Mouse (Mus musculus): ENCODE data around the gene Pdk2. TPM values are rescaled to one million over a fixed set of nuclear protein-coding genes. Genes with fewer than 3 reads are reported as not detected.

Gene Pdk2
- total RNA-seq, 2 experiments from 2014 or later = 116 to 128 TPM

DNA sequence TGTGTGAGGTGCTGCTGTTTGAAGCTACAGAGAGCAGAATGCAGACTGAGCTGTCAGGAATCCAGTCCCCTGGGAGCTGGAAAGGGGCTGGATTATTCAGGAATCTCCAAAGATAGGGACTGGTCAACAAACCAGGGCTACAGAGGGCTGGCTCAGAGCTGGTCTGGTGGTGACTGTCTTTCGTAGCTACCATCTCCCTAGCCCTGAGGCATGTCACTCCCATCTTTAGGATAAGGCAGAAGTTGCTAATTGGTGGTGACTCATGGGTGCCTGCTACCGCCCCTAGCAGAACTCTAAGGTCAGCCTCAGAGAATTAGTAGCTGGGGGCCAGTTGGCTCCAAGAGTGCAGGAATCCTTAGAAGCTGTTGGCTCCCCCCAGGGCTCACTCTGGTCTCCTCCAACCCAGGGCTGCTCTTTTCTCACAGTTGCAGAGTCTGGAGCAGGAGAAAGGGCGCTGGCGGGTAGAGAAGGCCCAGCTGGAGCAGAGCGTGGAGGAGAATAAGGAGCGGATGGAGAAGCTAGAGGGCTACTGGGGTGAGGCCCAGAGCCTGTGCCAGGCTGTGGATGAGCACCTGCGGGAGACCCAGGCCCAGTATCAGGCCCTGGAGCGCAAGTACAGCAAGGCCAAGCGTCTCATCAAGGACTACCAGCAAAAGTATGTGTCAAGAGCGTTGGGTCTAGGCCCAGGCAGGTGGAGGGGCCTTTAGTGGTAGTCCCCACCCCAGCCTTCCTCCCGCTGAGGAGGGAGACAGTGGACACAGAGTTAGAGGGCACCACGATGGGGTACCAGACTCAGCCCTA, 36.8 kb downstream of the Pdk2 start:
- no peak for DNase-seq (ENCODE audit: low spot score in 2 of 2)

DNA sequence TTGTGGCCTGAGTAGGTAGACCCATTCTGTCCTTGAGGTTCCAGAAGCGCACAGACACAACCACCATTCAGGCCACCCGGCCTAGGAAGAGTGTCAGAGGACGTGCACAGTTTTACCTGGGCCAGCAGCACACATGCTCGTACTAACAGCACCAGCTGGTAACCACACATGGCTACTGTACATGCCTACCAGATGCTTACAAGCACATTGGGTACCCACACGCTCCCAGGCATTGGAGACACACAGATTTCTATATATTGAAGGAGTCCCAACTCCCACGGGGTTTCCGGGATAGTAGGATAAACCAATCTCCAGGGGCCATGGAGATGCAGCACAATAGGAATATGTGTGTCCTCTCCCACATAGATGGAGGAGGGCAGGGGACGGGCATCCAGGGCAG, 38.4 kb downstream of the Pdk2 start:
- peak in 1 of 2 experiments; percentile 43 for DNase-seq (ENCODE audit: low spot score in 2 of 2)

DNA sequence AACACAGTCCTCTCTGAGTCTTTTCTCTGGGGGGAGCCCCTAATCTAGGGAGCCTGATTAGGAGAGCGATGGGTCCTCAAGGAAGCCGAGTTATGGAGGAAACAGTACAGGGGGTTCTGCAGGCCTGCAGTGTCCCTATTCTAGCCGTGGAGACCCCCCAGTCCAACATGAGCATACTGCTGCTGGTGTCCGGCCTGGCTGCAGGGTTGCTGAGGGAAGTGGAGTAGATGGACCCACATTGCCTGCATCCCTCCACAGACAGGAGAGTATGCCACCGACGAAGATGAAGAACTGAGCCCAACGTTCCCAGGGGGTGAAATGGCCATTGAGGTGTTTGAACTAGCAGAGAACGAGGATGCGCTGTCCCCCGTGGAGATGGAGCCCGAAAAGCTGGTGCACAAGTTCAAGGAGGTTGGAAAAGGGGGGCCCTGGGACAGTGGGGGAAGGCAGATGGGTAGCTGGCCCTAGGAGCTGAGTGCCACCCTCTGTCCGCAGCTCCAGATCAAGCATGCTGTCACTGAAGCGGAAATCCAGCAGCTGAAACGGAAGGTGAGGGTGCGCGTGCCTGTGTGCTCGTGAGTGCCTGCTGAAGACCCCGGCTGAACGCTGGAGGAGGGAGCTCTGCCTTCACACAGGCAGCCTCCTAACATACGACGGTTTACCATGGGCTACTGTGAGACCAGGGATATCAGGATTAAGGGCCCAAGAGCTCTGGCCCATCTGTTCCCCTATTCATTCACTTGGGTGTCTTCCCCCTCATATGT, 39.4 kb downstream of the Pdk2 start:
- DNase-seq (ENCODE audit: low spot score in 2 of 2) = no peak

DNA sequence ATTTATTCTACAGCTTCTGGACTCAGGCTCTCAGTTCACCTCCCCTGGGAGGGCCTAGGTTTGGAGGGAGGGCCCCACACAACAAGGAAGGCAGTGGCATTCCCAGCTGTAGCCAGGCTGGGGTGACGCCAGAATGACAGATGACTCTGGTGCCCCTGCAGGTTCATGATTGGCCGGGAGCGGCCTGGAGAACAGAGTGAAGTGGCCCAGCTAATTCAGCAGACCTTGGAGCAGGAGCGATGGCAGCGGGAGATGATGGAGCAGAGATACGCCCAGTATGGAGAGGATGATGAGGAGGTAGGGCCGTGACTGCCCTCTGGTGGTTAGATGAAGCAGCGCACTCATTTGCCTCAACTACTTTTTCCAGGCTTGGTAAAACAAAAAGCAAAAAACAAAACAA, 40.1 kb downstream of the Pdk2 start:
- DNase-seq (ENCODE audit: low spot score in 2 of 2) = peak in 1 of 2 experiments; percentile 64

DNA sequence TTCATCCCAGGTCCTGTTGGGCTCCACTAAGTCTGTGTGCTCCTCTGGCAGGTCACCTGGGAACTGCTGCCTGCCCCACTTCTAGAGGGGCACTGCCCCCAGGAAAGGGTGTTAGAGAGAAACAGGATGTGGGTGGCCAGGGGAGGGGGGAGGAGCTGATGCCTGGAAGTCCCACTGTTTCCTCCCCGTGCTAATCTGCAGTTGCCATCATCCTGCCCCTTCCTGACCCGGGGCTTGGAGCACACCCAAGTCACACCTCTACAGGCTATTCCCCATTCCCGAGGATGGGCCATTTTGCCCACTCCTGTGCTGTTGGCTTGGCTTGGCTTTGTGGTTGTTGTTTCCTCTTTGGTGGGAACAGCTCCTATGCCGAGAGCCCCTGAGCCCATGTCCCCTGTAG, 40.6 kb downstream of the Pdk2 start:
- no peak for DNase-seq (ENCODE audit: low spot score in 2 of 2)

DNA sequence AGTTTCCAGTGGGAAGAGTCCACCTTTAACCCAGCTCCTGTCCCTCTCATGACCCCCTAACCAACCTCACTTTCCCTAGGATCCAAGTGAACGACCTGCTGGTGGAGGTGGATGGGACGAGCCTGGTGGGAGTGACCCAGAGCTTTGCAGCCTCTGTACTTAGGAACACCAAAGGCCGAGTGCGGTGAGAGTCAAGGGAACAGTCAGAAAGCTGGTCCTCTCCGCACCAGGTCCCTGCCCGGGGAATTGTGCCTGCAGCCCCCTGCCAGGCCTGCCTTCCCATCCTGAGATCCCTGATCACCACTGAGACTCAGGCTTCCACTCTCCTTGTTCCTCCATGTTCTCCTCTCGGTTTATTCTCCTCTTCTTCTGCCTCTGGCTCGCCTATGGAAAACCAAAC, 41.0 kb downstream of the Pdk2 start:
- no peak for DNase-seq (ENCODE audit: low spot score in 2 of 2)

DNA sequence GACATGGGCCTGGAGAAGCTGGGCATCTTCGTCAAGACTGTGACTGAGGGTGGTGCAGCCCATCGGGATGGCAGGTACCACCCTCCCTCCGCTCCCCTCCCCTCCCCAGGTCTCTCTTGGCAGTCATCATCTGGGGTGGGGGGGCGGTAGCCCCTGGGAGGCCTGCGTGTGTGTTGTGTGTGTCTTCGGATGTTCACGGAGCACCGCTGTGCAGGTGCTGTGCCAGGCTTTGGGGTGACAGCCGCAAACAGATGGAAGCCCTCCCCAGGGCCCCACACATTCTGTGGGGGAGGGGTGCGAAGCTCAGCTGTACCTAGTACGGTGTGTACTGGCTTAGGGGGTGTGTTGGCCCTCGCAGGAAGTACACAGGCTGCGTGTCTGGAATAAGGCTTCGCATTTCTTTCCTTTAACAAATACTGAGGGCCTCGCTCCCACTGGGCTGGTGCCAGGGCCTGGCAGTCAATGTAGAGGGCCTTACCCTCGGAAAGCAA, 43.1 kb downstream of the Pdk2 start:
- DNase-seq (ENCODE audit: low spot score in 2 of 2) = peak; percentile 53 to 64

DNA sequence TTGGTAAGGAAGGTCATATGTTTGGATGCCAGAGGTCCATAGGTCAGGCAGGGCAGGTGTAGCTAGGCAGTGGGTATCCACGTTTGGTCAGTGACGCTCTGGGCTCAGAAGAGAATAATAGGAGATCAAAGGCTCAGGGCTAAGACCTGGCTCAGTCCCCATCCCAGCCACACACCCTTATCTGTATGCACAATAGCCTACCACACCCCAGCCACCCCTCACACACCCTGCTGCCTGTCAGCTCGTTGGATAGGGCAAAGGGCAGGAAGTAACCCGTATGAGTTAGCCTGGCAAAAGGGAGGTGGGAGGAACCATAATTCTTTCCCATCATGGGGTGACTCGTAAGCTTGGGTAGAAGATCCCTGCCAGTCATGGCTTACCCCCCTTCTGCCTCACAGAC, 43.6 kb downstream of the Pdk2 start:
- no peak for DNase-seq (ENCODE audit: low spot score in 2 of 2)

DNA sequence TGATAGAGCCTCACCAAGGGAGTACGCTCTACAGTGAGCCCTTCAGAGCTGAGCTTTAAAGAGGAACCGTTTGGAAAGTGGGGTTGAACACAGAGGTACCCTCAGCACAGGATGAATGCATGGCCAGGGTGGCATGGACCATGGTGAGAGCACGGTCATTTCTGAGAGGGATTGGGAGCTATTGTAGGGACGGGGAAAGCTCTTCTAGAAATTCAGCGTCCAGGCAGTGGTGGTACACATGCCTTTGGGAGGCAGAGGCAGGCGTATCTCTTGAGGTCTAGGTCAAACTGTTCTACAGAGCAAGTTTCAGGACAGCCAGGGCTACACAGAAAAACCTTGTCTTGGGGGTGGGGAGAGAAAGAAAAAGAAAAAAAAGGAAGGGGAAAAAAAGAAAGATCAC, 44.2 kb downstream of the Pdk2 start:
- DNase-seq (ENCODE audit: low spot score in 2 of 2) = no peak

DNA sequence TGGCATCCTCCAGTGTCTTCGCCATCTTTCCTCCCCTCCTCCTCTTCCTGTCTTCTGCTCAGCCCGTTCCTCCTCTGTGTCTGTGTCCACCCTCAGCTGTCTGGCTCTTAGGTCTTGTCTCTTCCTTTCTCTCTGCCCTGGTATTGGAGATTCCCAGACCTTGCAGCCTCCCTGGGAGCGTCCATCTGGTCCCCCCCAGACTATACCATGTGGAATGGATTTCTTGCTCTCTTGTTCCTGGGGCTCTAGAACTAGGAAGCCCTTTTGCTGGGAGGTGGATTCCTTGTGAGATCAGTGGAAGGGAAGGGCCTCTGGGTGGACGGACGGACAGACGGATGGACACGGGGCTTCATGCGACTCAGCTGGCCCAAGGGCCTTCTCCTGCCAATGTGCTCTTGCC, 45.1 kb downstream of the Pdk2 start:
- no peak for DNase-seq (ENCODE audit: low spot score in 2 of 2)

DNA sequence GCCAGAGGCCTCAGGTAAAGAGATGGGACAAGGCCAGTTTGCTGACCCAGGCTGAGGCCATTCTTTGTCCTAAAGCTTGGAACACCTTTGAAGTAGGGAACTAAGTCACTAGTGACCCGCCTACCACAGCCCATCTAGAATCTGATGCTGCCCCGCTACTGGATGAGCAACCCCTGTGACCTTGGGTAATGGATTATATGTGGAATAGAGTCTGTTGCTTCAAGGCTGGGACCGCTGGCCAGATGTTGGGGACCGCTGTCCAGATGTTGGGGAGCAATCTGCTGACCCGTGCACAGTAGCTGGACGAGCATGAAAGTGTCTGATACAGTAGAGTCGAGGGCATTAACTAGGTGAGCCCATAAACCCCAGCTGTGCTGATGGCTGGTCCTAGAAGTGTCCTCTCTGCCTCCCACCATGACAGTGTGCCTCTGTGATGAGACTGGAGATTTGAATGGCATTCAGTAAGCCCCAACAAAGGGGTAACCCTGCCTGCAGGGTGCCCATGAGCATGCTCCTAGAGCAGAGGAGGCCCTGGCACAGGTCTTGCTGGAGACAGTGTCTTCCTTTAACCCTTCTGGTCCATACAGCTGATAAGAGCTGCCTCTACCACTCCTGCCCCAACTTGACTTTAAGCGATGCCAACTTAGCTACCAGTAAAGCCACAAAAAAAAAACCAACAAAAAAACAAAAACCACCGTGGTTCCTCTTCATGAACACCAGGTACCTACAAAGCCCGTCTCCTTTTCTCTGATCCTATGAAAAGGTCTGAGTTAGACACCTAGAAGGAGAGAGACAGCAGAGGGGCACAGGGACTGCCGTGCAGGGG, 46.0 kb downstream of the Pdk2 start:
- no peak for DNase-seq (ENCODE audit: low spot score in 2 of 2)

DNA sequence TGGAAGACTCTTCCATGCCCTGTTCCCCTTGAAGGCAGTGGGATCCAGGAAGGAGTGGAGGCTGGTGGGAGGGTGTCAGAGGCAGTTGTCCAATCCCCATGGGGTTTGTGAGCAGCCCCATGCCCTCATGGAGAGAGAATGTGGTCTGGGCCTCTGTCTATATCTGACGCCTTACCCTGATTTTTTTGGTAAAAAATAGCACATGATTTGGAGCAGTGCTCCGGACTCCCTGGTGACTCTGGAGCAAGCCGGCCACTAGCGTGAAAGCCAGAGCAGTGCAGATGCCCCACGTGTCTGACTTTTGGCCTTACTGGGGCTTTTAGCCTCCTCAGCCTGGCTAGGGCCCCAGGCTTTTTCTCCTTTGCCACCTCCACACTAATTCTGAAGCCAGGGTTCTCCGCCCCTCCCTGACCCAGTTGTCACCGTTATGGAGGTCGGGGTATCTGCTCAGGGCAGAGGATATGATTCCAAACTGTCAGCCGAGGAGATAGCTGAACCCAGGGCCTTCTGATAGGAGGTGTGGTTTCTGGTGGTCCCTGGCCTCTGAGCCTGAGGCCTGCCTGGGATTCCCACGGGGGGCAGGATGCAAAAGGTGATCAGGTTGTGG, 46.8 kb downstream of the Pdk2 start:
- DNase-seq (ENCODE audit: low spot score in 2 of 2) = no peak

DNA sequence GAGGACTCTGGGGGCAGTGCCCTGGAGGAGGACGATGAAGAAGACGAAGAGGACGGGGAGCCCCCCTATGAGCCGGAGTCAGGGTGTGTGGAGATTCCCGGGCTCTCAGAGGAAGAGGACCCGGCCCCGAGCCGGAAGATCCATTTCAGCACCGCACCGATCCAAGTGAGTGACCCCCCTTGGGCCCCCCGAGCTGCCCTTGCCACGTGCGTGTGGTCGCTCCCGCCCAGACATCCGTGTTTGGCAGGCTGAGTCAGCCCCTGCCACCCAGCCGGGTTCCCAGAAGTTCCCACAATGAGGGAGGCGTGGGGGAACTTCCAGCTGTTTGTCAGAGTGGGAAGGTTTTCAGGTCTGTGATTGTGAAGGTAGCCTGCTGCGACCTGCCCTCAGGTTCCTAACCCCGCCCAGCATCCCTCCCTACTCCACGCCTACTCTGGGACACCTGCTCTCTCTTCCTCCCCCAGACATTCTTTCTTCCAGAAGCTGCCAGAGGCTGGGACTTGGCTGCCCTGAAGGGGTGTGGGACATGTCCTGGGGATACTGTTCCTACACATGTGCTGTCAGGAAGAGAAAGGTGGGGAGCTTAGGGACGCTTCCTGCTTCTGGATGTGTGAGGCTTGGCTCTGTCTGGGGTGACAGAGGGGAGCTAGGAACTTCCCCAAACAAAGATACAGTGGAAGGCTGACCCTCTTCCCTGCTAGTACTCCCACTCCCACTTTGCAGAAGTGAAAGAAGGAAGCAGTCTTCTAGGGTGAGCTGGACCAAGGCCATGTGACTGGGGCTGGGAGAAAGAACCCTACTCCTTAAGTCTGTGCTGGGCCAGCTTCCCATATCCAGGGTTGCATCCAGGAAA, 48.2 kb downstream of the Pdk2 start:
- DNase-seq (ENCODE audit: low spot score in 2 of 2) = no peak

DNA sequence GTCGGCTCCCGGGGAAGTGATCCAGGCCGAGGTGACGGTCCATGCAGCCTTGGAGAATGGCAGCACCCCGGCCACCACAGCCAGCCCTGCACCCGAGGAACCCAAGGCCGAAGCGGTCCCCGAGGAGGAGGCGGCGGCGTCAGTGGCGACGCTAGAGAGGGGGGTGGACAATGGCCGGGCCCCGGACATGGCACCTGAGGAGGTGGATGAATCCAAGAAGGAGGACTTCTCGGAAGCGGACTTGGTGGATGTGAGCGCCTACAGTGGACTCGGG, 48.7 kb downstream of the Pdk2 start:
- no peak for DNase-seq (ENCODE audit: low spot score in 2 of 2)

DNA sequence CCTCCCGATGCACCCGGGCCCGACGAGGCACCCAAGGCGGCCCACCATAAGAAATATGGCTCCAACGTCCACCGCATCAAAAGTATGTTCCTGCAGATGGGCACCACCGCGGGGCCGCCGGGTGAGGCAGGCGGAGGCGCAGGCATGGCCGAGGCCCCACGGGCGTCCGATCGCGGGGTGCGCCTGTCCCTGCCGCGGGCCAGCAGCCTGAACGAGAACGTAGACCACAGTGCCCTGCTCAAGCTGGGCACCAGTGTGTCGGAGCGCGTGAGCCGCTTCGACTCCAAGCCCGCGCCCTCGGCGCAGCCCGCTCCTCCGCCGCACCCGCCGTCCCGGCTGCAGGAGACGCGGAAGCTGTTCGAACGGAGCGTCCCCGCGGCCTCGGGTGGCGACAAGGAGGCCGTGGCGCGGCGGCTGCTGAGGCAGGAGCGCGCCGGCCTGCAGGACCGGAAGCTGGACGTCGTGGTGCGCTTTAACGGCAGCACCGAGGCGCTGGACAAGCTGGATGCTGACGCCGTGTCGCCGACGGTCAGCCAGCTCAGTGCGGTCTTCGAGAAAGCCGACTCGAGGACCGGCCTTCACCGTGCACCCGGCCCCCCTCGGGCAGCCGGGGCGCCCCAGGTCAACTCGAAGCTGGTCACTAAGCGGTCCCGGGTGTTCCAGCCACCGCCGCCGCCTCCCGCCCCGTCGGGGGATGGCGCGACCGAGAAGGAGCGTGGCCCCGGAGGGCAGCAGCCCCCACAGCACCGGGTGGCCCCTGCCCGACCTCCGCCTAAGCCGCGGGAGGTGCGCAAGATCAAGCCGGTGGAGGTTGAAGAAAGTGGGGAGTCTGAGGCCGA, 49.3 kb downstream of the Pdk2 start:
- DNase-seq (ENCODE audit: low spot score in 2 of 2) = peak in 1 of 2 experiments; percentile 40

DNA sequence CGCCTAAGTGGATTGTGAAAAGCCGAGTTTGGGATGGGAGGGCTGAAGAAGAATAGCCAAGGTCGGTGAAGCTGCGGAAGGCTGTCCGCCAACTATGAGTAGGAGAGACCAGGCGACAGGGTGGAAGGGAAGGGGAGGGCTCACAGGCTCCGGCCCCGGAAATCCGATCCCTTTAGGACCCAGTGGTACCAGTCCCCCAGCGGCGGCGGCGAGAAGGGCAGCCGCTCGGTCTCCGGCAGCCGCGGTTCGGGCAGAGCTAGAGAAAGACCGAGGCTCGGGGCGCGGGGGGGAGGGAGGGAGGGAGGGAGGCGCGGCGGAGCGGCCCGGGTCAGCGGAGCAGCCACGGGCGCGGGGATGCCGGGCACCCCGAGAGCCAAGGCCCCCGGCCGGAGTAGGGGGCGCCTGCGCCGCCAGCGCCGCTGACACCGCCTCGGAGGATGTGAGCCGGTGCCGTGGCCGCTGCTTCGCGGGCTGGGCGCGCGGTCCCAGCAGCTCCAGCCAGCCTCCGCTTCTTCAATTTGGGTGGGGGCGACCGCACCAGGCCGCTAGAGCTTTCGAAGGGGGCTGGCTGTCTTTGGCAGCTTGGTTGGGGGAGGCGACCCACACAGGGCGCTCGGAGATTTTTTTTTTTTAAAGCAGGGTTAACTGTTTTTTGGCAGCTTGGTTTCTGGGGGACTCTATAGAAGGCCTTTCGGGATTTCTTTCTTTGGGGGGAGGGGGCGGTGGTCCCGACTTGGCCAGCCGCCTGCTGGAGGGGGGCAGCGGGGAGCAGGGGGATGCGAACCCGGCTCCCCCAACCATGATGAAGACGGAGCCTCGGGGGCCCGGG, 50.2 kb downstream of the Pdk2 start, which contains the start of gene Ppp1r9b:
Gene Ppp1r9b, plus strand, starts transcription at position 287 of the 829 bp plus-strand sequence.
- DNase-seq (ENCODE audit: low spot score in 2 of 2) = peak; percentile 92 to 94

DNA sequence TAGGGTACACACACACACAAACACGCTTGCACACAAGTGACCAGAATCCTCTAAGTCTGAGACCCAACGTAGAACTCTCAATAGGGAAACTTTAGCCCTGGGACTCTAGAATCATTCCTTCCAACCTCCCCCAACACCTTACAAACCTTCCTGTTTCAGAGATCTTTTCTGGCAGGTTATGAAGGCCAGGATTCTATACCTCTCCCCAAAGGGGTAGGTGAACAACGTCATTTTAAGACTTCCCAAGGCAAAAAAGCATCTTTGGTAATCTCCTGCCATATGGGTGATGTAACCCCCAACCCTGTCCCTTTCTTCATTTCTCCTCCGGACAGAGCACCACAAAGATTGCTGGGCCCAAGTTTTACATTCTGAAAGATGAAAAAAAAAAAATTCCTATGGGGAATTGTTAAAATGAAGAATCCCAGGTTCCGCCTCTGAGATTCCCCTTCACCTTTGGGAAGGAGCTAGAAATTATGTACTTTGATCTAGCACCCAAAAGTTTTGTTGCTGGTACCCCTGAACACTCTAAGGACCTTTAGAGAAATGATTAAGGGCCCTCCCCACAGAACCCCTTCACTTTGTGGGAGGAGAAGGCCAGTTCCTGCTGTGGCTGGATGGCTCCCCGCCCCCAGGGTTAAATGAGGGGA, 50.9 kb downstream of the Pdk2 start:
- DNase-seq (ENCODE audit: low spot score in 2 of 2) = no peak

DNA sequence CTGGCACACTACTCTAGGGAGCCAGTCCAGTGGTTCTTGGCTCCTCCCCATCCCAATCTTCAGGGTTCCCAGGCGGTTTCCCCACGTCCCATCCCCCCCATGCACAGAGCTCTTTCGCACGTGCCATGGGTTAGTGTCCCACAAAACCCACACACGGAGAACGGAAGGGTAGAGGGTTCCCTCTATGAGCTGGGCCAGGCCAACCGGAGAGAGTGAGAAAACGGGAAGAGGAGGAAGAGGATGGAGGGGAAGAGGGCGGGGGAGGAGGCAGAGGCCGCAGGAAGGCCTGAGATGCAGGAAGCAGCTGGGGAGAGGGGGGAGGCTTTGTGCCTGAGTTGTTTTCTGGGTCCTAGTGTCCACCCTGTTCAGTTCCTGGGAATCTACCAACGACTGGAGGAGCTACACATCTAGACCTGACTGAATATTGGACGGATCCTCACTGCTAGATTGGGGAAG, 51.6 kb downstream of the Pdk2 start:
- DNase-seq (ENCODE audit: low spot score in 2 of 2) = peak; percentile 88 to 90
